Mouse (Mus musculus) forelimb bud, embryonic 11.5 days (tissue): ENCODE results near the gene H2-Q1.
"Not testable (repeated sequence)": the region's sequence is repeated elsewhere in the genome, so short reads cannot be mapped to it uniquely, and the experiment has no call there.

Source experiments
- DNase-seq: peaks from one replicate; pipeline ENCODE4 v3.0.0-alpha.2; 2012; ENCODE audit warnings: low read depth, low spot score

H2-Q1 gene

GRCm38 (mm10) chr17:35342711-35343476, 22.7 kb downstream of the H2-Q1 start:
- DNase-seq: no peak

- DNase-seq: not testable (repeated sequence)
Observed at GRCm38 (mm10) chr17:35347659-35348058, 27.5 kb downstream of the H2-Q1 start.

DNA sequence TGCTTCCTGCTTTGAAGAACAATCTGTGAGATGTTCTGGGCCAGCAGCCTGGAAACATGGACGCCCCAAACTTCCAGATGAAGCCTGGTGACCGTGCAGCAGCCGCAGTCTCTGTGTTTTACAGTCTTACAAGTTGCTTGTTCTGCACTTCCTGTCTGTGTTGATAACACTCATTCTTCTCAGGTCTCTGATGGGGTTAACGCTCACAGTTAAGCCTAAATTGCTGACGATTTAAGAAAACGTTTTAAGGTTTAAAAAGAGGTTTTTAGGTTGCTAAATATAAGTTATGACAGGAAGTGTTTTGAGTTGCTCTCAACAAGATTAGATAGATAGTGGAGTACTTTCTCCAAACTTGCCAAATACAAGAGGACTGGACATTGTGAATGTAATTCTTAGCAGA, 33.1 kb downstream of the H2-Q1 start:
- not testable (repeated sequence) for DNase-seq

DNA sequence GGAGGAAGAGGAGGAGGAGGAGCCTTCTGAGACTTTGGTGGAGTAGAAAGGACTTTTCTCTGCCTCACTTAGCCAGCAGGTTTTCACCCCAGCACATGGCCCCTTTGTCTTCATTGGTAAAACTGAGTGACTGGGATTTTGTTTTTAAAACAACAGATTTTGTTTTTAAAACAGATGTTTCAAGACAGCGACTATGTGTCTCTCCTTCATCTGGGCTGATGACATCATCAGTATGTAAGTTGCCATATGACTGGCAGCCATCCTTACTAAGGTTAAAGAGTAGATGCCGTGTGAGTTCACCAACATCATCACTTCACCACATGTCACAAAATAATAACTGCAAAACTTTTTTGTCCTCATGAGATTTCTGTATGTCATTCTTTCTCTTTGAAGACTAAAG, 33.9 kb downstream of the H2-Q1 start:
- no peak for DNase-seq

DNA sequence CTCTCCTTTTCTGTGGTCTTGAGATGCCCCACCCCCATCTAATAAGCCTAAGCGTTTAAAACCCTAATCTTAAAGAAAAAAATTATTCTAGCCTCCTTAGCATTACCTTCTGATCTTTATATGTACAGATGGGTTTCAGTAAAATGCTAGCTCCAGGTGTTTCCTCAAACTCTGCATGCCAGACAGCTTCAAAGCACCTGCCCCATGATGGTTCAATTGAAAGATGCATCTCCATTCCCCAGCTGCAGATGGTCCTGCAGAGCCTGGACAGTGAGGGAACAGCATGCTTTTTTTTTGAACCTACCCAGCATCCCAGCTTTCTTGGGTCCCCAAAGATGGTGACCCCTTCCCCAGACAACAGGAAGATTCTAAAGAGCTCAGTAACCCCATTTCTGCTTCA, 36.9 kb downstream of the H2-Q1 start:
- no peak for DNase-seq

DNA sequence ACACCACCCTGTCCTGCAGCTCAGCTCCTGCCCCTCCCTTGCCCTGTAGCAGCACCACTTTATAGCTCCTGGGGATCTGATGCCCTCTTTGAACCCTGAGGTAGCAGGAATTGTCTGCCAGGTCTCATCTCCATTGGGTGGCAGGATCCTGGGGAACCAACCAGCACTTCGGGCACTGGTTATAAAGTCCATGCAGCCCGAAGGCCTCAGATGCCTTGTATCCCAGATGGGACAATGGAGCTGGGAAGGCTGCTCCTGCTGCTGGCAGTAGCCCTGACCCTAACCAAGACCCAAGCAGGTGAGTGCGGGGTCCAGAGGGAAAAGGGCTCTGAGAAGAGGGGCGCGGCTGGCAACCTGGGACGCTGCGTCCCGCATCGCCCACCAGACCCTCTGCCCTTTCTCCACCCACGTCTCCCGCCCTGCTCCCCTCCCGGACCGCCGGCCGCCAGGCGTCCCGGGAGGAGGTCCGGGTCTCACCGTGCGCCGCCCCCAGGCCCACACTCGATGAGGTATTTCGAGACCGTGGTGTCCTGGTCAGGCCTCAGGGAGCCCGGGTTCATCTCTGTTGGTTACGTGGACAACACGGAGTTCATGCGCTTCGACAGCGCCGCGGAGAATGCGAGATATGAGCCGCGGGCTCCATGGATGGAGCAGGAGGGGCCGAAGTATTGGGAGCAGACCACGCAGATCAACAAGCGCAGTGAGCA, 38.7 kb downstream of the H2-Q1 start:
- no peak for DNase-seq

GRCm38 (mm10) chr17:35359470-35359862, 39.3 kb downstream of the H2-Q1 start:
- no peak for DNase-seq
